Mouse (Mus musculus) myocyte (in vitro differentiated cells): ENCODE results near the gene Gdpd3.

ENCODE experiments used
- CEBPB ChIP-seq: IDR thresholded peaks from 2 replicates; pipeline ENCODE4 v1.6.1; 2011; ENCODE audit warnings: mild to moderate bottlenecking, moderate library complexity; ENCODE audit not compliant: poor library complexity, insufficient read depth, severe bottlenecking
- MAX ChIP-seq: IDR thresholded peaks from one replicate; pipeline ENCODE4 v1.6.1; 2011; ENCODE audit warnings: low read depth, mild to moderate bottlenecking, control low read depth
- MYOD1 ChIP-seq, 3 experiments: IDR thresholded peaks; one replicate each; pipeline ENCODE4 v1.6.1; 2011; ENCODE audit warnings: control low read depth in 2 of 3, low read depth in 2 of 3, mild to moderate bottlenecking in 2 of 3, moderate library complexity in 1 of 3; ENCODE audit not compliant: insufficient read length in 2 of 3, control insufficient read depth in 1 of 3
- MYOG ChIP-seq, 3 experiments: IDR thresholded peaks; one replicate each; pipeline ENCODE4 v1.6.1; 2011; ENCODE audit warnings: control low read depth in 2 of 3, low read depth in 2 of 3, mild to moderate bottlenecking in 2 of 3; ENCODE audit not compliant: insufficient read length in 2 of 3, control insufficient read depth in 1 of 3, insufficient read depth in 1 of 3
- POLR2A ChIP-seq: IDR thresholded peaks from one replicate; pipeline ENCODE4 v1.6.1; 2011; ENCODE audit warnings: low read depth, mild to moderate bottlenecking, control low read depth, moderate library complexity; ENCODE audit not compliant: insufficient read length
- POLR2AphosphoS2 ChIP-seq: IDR thresholded peaks from one replicate; pipeline ENCODE4 v1.6.1; 2011; ENCODE audit warnings: low read depth, control low read depth; ENCODE audit not compliant: insufficient read length
- SRF ChIP-seq: IDR thresholded peaks from one replicate; pipeline ENCODE4 v1.6.1; 2011; ENCODE audit warnings: low read depth; ENCODE audit not compliant: control insufficient read depth, insufficient read length
- TCF12 ChIP-seq: IDR thresholded peaks from one replicate; pipeline ENCODE4 v1.6.1; 2011; ENCODE audit warnings: mild to moderate bottlenecking, control low read depth; ENCODE audit not compliant: poor library complexity, insufficient read depth, severe bottlenecking
- TCF3 ChIP-seq: IDR thresholded peaks from one replicate; pipeline ENCODE4 v1.6.1; 2011; ENCODE audit warnings: low read depth, control low read depth; ENCODE audit not compliant: insufficient read length
- USF1 ChIP-seq: IDR thresholded peaks from one replicate; pipeline ENCODE4 v1.6.1; 2011; ENCODE audit warnings: low read depth, mild to moderate bottlenecking, control low read depth, moderate library complexity

DNA sequence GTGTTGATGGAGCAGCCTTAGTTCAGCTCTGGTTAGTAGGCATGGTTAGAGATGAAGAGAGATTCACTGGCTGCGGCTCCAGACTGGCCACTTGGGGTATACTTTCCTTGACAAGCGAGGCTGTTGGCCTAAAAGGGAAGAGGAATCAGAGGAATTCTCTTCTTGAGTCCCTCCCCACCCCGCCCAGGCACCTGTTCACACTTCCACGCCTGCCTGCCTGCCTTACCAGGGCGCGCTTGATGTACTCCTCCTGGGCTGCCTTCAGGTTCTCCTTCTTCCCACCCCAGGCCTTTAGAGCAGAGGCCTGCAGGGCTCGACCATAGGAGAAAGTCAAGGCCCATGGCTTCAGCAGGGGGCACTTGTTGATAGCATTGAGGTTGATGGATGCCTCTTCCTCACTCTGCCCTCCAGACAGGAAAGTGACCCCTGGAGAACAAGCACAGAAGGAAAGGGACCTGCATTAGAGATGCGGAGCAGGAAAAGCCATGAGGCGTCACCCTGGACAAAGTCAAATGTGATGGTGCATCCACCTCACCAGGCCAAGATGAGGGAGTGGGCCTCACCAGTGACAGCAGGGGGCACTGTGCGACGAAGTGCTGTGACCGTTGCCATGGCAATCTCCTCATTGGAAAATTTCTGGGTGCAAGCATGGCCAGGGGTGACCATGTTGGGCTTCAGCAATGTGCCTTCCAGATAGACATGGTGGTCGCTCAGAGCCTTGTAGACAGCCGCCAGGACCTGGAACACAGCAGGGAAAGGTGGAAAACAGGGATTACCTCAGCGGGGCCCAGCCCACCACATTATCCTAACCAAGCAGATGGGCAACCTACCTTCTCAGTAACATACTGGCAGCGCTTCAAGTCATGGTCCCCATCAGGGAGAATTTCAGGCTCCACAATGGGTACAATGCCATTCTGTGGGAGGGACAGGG is 29.5 kb downstream of the Gdpd3 start:
- peak in 1 of 3 experiments; percentile 60 for TF ChIP-seq MYOD1 (IDR thresholded peaks at IDR 0.05; ENCODE audit: control insufficient read depth in 1 of 3, insufficient read length in 2 of 3, low read depth in 2 of 3)
- no peak for TF ChIP-seq USF1
- TF ChIP-seq POLR2AphosphoS2: peak; percentile 44
- TF ChIP-seq POLR2A: peak; percentile 47
- TF ChIP-seq SRF: no peak
- TF ChIP-seq TCF3: no peak
- peak in 1 of 3 experiments; percentile 54 for TF ChIP-seq MYOG (IDR thresholded peaks at IDR 0.05; ENCODE audit: control insufficient read depth in 1 of 3, insufficient read depth in 1 of 3, insufficient read length in 2 of 3, low read depth in 2 of 3)
- no peak for TF ChIP-seq TCF12
- no peak for TF ChIP-seq MAX
- TF ChIP-seq CEBPB: no peak
